Mouse (Mus musculus) testis, adult 2 months (tissue): ENCODE measurements around the gene Rab3gap2.

Experiments used
- CTCF ChIP-seq: fragments of 200-500 bp; IDR thresholded peaks from 2 replicates; pipeline ENCODE4 v1.5.1; 2012; ENCODE audit warnings: low read depth, mild to moderate bottlenecking, inconsistent platforms, low read length, moderate library complexity; ENCODE audit not compliant: control insufficient read depth, insufficient read depth, insufficient replicate concordance
- POLR2A ChIP-seq: fragments of 200-500 bp; IDR thresholded peaks from 2 replicates; pipeline ENCODE4 v1.6.1; 2012; ENCODE audit warnings: low read depth, mild to moderate bottlenecking, inconsistent platforms, low read length, moderate library complexity; ENCODE audit not compliant: control insufficient read depth

DNA sequence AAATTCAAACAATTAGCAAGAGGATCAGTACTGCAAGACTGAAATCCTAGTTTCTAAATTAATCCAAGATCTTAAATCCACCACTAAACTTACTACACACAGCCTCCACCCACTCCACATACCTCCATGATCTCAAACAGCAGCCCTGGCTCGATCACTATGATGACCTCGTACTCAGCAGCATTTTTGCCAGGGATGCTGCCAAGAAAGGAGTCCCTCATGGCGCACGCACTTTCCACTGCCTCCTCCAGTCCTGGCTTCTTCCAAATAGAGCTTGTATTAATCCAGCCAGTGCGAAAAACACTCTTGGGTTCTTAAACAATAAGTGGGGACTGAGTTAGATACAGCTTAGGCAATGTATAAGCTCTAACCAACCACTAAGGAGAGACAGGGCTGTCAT lies 85.3 kb downstream of the Rab3gap2 start:
- TF ChIP-seq CTCF (no peak), POLR2A (no peak)
